Mouse (Mus musculus) CH12.LX (cell line): Measurements from ENCODE around the gene A730061H03Rik. TPM values are rescaled to one million over a fixed set of nuclear protein-coding genes. Genes with fewer than 3 reads are reported as not detected.

ENCODE experiments used
- DNase-seq: peaks from one replicate; pipeline ENCODE4 v3.0.0-alpha.2; 2013; ENCODE audit errors: extremely low read depth
- H3K27ac ChIP-seq: 2 replicates; pipeline ENCODE4 v1.5.1; 2012; ENCODE audit warnings: low read depth, mild to moderate bottlenecking, control low read depth, moderate library complexity; ENCODE audit not compliant: insufficient read depth
- H3K27me3 ChIP-seq: replicated peaks from 2 replicates; pipeline ENCODE3; 2012; ENCODE audit warnings: inconsistent platforms
- H3K36me3 ChIP-seq, 2 experiments: replicated peaks in 1 of 2; 2 replicates each; pipeline versions ENCODE3 to v1.6.1; 2012; ENCODE audit warnings: inconsistent platforms in 1 of 2, low read length in 1 of 2, mild to moderate bottlenecking in 1 of 2, mixed read lengths in 1 of 2, moderate library complexity in 1 of 2; ENCODE audit not compliant: control insufficient read depth in 1 of 2, insufficient read depth in 1 of 2
- H3K4me1 ChIP-seq, 2 experiments: 2 replicates each; pipeline ENCODE4 v1.6.1; 2012; ENCODE audit warnings: inconsistent platforms in 1 of 2, moderate library complexity in 1 of 2; ENCODE audit not compliant: insufficient read depth in 2 of 2, control insufficient read depth in 1 of 2
- H3K4me2 ChIP-seq: 2 replicates; pipeline ENCODE4 v1.6.1; 2012; ENCODE audit warnings: low read depth, mild to moderate bottlenecking, control low read depth; ENCODE audit not compliant: poor library complexity, insufficient read depth, severe bottlenecking
- H3K4me3 ChIP-seq, 3 experiments: fragments of 150-350 bp in 1 of 3; sonication (generic) in 1 of 3; replicated peaks in 1 of 3; 2 replicates each; pipeline versions ENCODE3 to v1.5.1; 2011 to 2012; ENCODE audit warnings: low read depth in 2 of 3, low read length in 2 of 3, mild to moderate bottlenecking in 2 of 3, moderate library complexity in 2 of 3, control low read depth in 1 of 3, improper control_type of control experiment in 1 of 3, inconsistent platforms in 1 of 3, mixed read lengths in 1 of 3; ENCODE audit not compliant: poor library complexity in 1 of 3
- H3K79me2 ChIP-seq: replicated peaks from 2 replicates; pipeline ENCODE4 v1.6.1; 2012; ENCODE audit warnings: mild to moderate bottlenecking, moderate library complexity; ENCODE audit not compliant: control insufficient read depth, poor library complexity, insufficient read depth, severe bottlenecking; ENCODE audit errors: extremely low read depth
- H3K9ac ChIP-seq: 2 replicates; pipeline ENCODE4 v1.6.1; 2012; ENCODE audit warnings: low read depth, mild to moderate bottlenecking, control low read depth, moderate library complexity; ENCODE audit not compliant: insufficient read depth
- H3K9me3 ChIP-seq: replicated peaks from 2 replicates; pipeline ENCODE3; 2012; ENCODE audit warnings: low read length, inconsistent platforms, mixed read lengths
- CTCF ChIP-seq, 2 experiments: IDR thresholded peaks in 1 of 2; conservative IDR thresholded peaks in 1 of 2; 2 replicates each; pipeline ENCODE4 v1.5.1; 2011 to 2012; ENCODE audit warnings: low read depth in 2 of 2, low read length in 2 of 2, improper control_type of control experiment in 1 of 2, inconsistent platforms in 1 of 2, mild to moderate bottlenecking in 1 of 2, moderate library complexity in 1 of 2
- IRF4 ChIP-seq: IDR thresholded peaks from 2 replicates; pipeline ENCODE4 v1.6.1; 2014; ENCODE audit warnings: low read depth, mild to moderate bottlenecking, inconsistent platforms, low read length, improper control_type of control experiment
- JUN ChIP-seq: IDR thresholded peaks from 2 replicates; pipeline ENCODE4 v1.6.1; 2011; ENCODE audit warnings: low read depth, mild to moderate bottlenecking, low read length, improper control_type of control experiment, moderate library complexity; ENCODE audit not compliant: insufficient read depth
- JUND ChIP-seq: conservative IDR thresholded peaks from 2 replicates; pipeline ENCODE4 v1.6.1; 2011; ENCODE audit warnings: low read depth, low read length, improper control_type of control experiment
- KAT2A ChIP-seq: IDR thresholded peaks from 2 replicates; pipeline ENCODE4 v1.6.1; 2012; ENCODE audit warnings: low read length, improper control_type of control experiment, inconsistent platforms; ENCODE audit not compliant: insufficient replicate concordance
- MAX ChIP-seq: IDR thresholded peaks from 2 replicates; pipeline ENCODE4 v1.6.1; 2011; ENCODE audit warnings: low read length, improper control_type of control experiment
- MEF2A ChIP-seq: IDR thresholded peaks from 2 replicates; pipeline ENCODE4 v1.6.1; 2014; ENCODE audit warnings: low read depth, mild to moderate bottlenecking, inconsistent platforms, low read length, improper control_type of control experiment, borderline replicate concordance
- MXI1 ChIP-seq: IDR thresholded peaks from 2 replicates; pipeline ENCODE4 v1.6.1; 2011; ENCODE audit warnings: mild to moderate bottlenecking, low read depth, low read length, improper control_type of control experiment
- MYC ChIP-seq: IDR thresholded peaks from 2 replicates; pipeline ENCODE4 v1.6.1; 2011; ENCODE audit warnings: low read depth, mild to moderate bottlenecking, improper control_type of control experiment, low read length
- NELFE ChIP-seq: IDR thresholded peaks from 2 replicates; pipeline ENCODE4 v1.6.1; 2011; ENCODE audit warnings: low read depth, low read length, improper control_type of control experiment
- NRF1 ChIP-seq: IDR thresholded peaks from 2 replicates; pipeline ENCODE4 v1.6.1; 2014; ENCODE audit warnings: low read depth, mild to moderate bottlenecking, inconsistent platforms, low read length, improper control_type of control experiment, moderate library complexity
- PAX5 ChIP-seq: IDR thresholded peaks from 2 replicates; pipeline ENCODE4 v1.6.1; 2012; ENCODE audit warnings: low read length, inconsistent platforms, mixed read lengths
- RAD21 ChIP-seq: IDR thresholded peaks from 2 replicates; pipeline ENCODE4 v1.6.1; 2011; ENCODE audit warnings: low read depth, mild to moderate bottlenecking, low read length, improper control_type of control experiment, moderate library complexity
- SMC3 ChIP-seq: IDR thresholded peaks from 2 replicates; pipeline ENCODE4 v1.6.1; 2011; ENCODE audit warnings: low read depth, low read length, improper control_type of control experiment
- TBP ChIP-seq: conservative IDR thresholded peaks from 2 replicates; pipeline ENCODE4 v1.6.1; 2011; ENCODE audit warnings: low read depth, low read length, improper control_type of control experiment
- TCF12 ChIP-seq: IDR thresholded peaks from 2 replicates; pipeline ENCODE4 v1.6.1; 2014; ENCODE audit warnings: low read depth, mild to moderate bottlenecking, inconsistent platforms, low read length, improper control_type of control experiment
- UBTF ChIP-seq: IDR thresholded peaks from 2 replicates; pipeline ENCODE4 v1.6.1; 2012; ENCODE audit warnings: low read depth, mild to moderate bottlenecking, inconsistent platforms, low read length, improper control_type of control experiment, moderate library complexity
- USF2 ChIP-seq: conservative IDR thresholded peaks from 2 replicates; pipeline ENCODE4 v1.6.1; 2011; ENCODE audit warnings: low read depth, low read length, improper control_type of control experiment
- ZC3H11A ChIP-seq: IDR thresholded peaks from 2 replicates; pipeline ENCODE4 v1.6.1; 2012; ENCODE audit warnings: low read depth, mild to moderate bottlenecking, inconsistent platforms, low read length, improper control_type of control experiment
- ZKSCAN1 ChIP-seq: IDR thresholded peaks from 2 replicates; pipeline ENCODE4 v1.6.1; 2012; ENCODE audit warnings: low read depth, inconsistent platforms, low read length, improper control_type of control experiment, borderline replicate concordance
- dilution Hi-C: fragments of 300-500 bp; cut with MboI; formaldehyde crosslinking; loops from 2 replicates; pipeline ENCODE4 v1.14.3; 2020; ENCODE audit warnings: low sequenced_read_pairs; ENCODE audit not compliant: extremely low pct_unique_long_range_greater_than_20kb, extremely low pct_ligation_motif_present
- in situ Hi-C: fragments of 300-500 bp; cut with MboI; formaldehyde crosslinking; loops from 3 replicates; pipeline ENCODE4 v1.14.3; 2019; ENCODE audit warnings: low sequenced_read_pairs, low pct_ligation_motif_present, low pct_unique_long_range_greater_than_20kb, mixed read lengths
- polyA plus RNA-seq: library from polyadenylated mRNA; unstranded; fragments of >175 nt; gene quantifications from 2 replicates; pipeline ENCODE4 v1.2.1, GENCODE M21; 2012; ENCODE audit warnings: low read depth; ENCODE audit not compliant: insufficient read length
- total RNA-seq, 2 experiments: library from RNA; depleted of rRNA; stranded (reverse); fragments of 300-350 nt in 1 of 2; fragments of >200 nt in 1 of 2; gene quantifications; 2 replicates each; pipeline ENCODE4 v1.2.3; 2012 to 2014

Gene A730061H03Rik
- total and polyA plus RNA-seq, 3 experiments = 0.34 to 0.93 TPM; not detected in 1

DNA sequence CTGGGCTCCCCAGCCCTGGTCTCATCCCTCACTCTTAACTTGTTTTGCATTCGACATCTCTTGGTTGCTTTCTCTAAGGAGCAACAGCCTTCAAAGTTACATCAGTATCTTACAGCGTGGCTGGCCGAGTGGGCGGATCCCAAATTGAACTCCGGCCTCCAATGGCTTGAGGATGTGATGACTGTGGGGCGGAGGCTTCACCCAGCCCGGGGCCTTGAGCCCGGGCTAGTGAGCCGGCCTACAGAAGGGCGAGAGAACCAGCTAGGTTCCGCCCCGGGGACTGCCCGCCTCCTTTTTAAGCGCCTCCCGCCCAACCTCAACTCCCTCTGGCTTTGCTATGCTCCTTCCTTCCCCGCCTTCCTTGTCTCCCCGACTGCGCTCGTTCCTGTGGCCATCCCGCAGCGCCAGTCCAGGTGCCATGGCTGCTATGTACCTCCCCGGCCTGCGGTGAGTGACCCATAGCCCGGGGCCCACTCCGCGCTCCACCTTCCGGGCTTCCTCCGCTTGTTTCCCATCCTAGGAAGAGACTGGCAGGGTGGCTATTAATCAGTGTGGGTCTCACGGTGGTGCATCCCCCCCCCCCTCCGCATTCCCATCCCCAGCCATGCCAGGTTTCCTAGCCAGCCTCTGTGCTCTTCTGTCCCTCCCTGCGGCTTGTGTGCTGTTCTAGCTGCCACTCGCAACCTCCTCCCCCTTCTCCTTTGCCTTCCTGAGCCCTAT lies 20.0 kb downstream of the A730061H03Rik start, which contains the start of gene Pck2 (continued):
- TF ChIP-seq KAT2A = 0 out of 2 replicates have a peak, but pooled peaks have one; percentile 60
- TF ChIP-seq MYC = peak; percentile 99
- TF ChIP-seq MAX = peak; percentile 95
- TF ChIP-seq TCF12 = peak; percentile 62
- TF ChIP-seq JUN = no peak
- 0 out of 2 replicates have a peak, but pooled peaks have one; percentile 36 for TF ChIP-seq JUND
- no peak for TF ChIP-seq USF2
- no peak for TF ChIP-seq PAX5
- TF ChIP-seq ZC3H11A = no peak
- no peak for TF ChIP-seq SMC3
- TF ChIP-seq UBTF = no peak
- TF ChIP-seq IRF4 = no peak
- TF ChIP-seq RAD21 = no peak
- TF ChIP-seq ZKSCAN1 = no peak

DNA sequence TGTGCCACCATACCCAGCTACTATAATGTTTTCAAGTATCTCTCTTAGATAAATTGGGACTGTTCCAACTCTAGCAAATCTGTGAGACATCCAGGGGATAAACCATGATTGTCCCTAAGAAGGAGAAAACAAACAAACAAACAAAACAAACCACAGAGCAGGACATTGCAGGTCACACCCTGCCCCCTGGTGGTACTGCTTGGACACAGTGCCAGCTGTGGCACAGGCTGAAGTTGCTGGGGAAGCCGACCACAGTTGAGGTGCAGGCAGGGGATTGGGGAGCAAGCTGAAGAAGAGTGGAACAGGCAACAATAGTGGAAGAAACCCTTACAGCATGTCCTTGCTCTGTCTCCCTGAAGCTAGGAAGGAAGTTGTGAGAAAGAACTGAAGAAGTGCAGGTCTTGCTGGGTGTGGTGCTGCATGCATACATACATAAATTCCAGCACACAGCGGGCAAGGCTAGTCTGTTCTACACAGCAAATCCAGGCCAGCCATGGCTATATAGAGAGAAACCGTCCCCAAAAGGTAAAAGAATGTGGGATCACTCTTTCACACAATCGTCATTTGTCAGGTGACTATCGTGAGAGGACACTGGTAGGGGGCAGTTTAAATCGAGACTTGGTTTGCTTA lies 24.0 kb downstream of the A730061H03Rik start:
- Histone ChIP-seq H3K27me3 (no peaks in the 10 kb centered on the region), H3K4me3 (no peak overlapping the region), H3K9ac (no peak overlapping the region), H3K4me2 (no peak overlapping the region)
- no peak for DNase-seq
- TF ChIP-seq NRF1 (no peak), SMC3 (peak; percentile 77), RAD21 (peak; percentile 55), MXI1 (no peak), NELFE (no peak), TCF12 (0 out of 2 replicates have a peak, but pooled peaks have one; percentile 13), CTCF (conservative IDR thresholded peaks at IDR 0.05 in 1 of 2, IDR thresholded peaks at IDR 0.05 in 1 of 2; ENCODE audit: low read depth in 2 of 2, low read length in 2 of 2) (peak; percentile 64 to 82), IRF4 (0 out of 2 replicates have a peak, but pooled peaks have one; percentile 13), MEF2A (0 out of 2 replicates have a peak, but pooled peaks have one; percentile 28), TBP (no peak)
- TF ChIP-seq, all 38 proteins: peak for 6
- in situ Hi-C loops (loop anchor here (5.0 to 10.0 kb wide), 2 partner anchors 34 to 261 kb away; no protein-coding TSS in a partner anchor), dilution Hi-C loops (no loop called here)
- Histone ChIP-seq H3K36me3 (peaks cover 0 to 2% of the 10 kb centered on the region in 2 experiments), H3K27ac (no peak overlapping the region), H3K9me3 (no peaks in the 10 kb centered on the region), H3K4me1 (peaks cover 12 to 15% of the 10 kb centered on the region in 2 experiments), H3K79me2 (peaks cover 9% of the 10 kb centered on the region)
